Mouse (Mus musculus): ENCODE measurements around the gene Txnrd1. TPM values are rescaled to one million over a fixed set of nuclear protein-coding genes. Genes with fewer than 3 reads are reported as not detected.

Gene Txnrd1
- polyA plus RNA-seq, 1 experiment from 2014 or later = 166 TPM

Other genes starting within 250 kb of the Txnrd1 start
- gene 1190007I07Rik, start 210.7 kb upstream of the Txnrd1 start, polyA plus RNA-seq (2016; fragmentation: Nextera tagmentation; extraction: Ambion mirVana) = 29.3 and 31.2 TPM in 2 replicates
- gene Tdg, start 204.1 kb upstream of the Txnrd1 start, polyA plus RNA-seq (2016; fragmentation: Nextera tagmentation; extraction: Ambion mirVana) = 263 and 283 TPM in 2 replicates
- gene Glt8d2, start 143.3 kb upstream of the Txnrd1 start, polyA plus RNA-seq (2016; fragmentation: Nextera tagmentation; extraction: Ambion mirVana) = 3.7 and 4.2 TPM in 2 replicates
- gene Hcfc2, start 137.8 kb upstream of the Txnrd1 start, polyA plus RNA-seq (2016; fragmentation: Nextera tagmentation; extraction: Ambion mirVana) = 47.1 and 47.2 TPM in 2 replicates
- 55.6 and 56.8 TPM in 2 replicates for gene Nfyb, start 69.8 kb upstream of the Txnrd1 start, polyA plus RNA-seq (2016; fragmentation: Nextera tagmentation; extraction: Ambion mirVana)
- 0.39 and 0.46 TPM in 2 replicates for gene Eid3, start 32.7 kb downstream of the Txnrd1 start, polyA plus RNA-seq (2016; fragmentation: Nextera tagmentation; extraction: Ambion mirVana)
- gene Chst11, start 151.5 kb downstream of the Txnrd1 start, polyA plus RNA-seq (2016; fragmentation: Nextera tagmentation; extraction: Ambion mirVana) = 3.0 and 3.1 TPM in 2 replicates